Mouse (Mus musculus) lung, adult 2 months (tissue): ENCODE measurements around the gene Setd3.

Source experiments
- CTCF ChIP-seq: fragments of 200-500 bp; IDR thresholded peaks from 2 replicates; pipeline ENCODE4 v1.5.1; 2011; ENCODE audit warnings: mild to moderate bottlenecking, low read length, control low read depth; ENCODE audit not compliant: insufficient read depth
- POLR2A ChIP-seq: fragments of 200-500 bp; IDR thresholded peaks from 2 replicates; pipeline ENCODE4 v1.6.1; 2011; ENCODE audit warnings: low read depth, mild to moderate bottlenecking, control low read depth, low read length, borderline replicate concordance; ENCODE audit errors: extremely low read depth

DNA sequence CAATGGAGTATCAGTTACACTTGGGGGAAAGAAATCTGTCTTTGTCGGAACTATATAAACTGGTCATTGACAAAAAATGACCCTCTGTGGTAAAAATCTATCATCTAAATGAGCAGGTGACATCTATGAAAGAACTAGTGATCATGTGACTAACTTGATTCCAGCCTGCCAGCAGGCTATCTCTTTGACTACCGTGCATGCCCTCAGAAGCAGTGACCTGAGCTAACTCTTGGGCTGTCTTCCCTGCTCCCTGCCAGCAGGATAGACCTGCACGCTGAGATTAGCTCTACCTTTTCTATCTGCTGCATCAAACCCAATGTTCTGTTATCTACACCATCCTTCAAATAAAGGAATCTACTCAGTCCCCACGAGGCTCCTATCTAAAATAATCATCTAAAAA, 6.5 kb downstream of the Setd3 start:
- TF ChIP-seq POLR2A (no peak), CTCF (no peak)
